Mouse (Mus musculus) intestine, embryonic 14.5 days (tissue): Measurements from ENCODE around the gene Armc9. TPM values are rescaled to one million over a fixed set of nuclear protein-coding genes. Genes with fewer than 3 reads are reported as not detected.

Source experiments
- ATAC-seq: fragments of 200-750 bp; cut with Nextera tagmentation; replicated peaks from 2 replicates; pipeline ENCODE4 v1.8.0; 2017; ENCODE audit warnings: low read depth, moderate number of reproducible peaks, moderate TSS enrichment, moderate library complexity; ENCODE audit not compliant: low FRiP score, low TSS enrichment
- DNase-seq: peaks from one replicate; pipeline ENCODE4 v3.0.0-alpha.2; 2018; ENCODE audit warnings: low spot score
- H3K27ac ChIP-seq: fragments of 300-500 bp; sonication (generic); 2 replicates; pipeline ENCODE4 v1.5.1; 2014; ENCODE audit warnings: low read depth, mild to moderate bottlenecking, control low read depth
- H3K27me3 ChIP-seq: fragments of 300-500 bp; sonication (generic); replicated peaks from 2 replicates; pipeline ENCODE4 v1.6.1; 2014; ENCODE audit warnings: low read length, control low read depth; ENCODE audit not compliant: control insufficient read depth, insufficient read depth
- H3K36me3 ChIP-seq: fragments of 300-500 bp; sonication (generic); 2 replicates; pipeline ENCODE4 v1.6.1; 2014; ENCODE audit warnings: low read length, control low read depth; ENCODE audit not compliant: control insufficient read depth, insufficient read depth
- H3K4me1 ChIP-seq: fragments of 300-500 bp; sonication (generic); replicated peaks from 2 replicates; pipeline ENCODE4 v1.6.1; 2014; ENCODE audit warnings: low read length, control low read depth, mixed read lengths; ENCODE audit not compliant: control insufficient read depth, insufficient read depth
- H3K4me2 ChIP-seq: fragments of 300-500 bp; sonication (generic); 2 replicates; pipeline ENCODE4 v1.6.1; 2014; ENCODE audit warnings: low read length
- H3K4me3 ChIP-seq: fragments of 300-500 bp; sonication (generic); 2 replicates; pipeline ENCODE4 v1.5.1; 2014; ENCODE audit warnings: low read depth, low read length, control low read depth, mixed read lengths
- H3K9ac ChIP-seq: fragments of 300-500 bp; sonication (generic); 2 replicates; pipeline ENCODE4 v1.6.1; 2014; ENCODE audit warnings: mild to moderate bottlenecking, low read length
- H3K9me3 ChIP-seq: fragments of 300-500 bp; sonication (generic); 2 replicates; pipeline ENCODE4 v1.6.1; 2016; ENCODE audit warnings: low read length, control low read depth; ENCODE audit not compliant: control insufficient read depth
- WGBS: fragments of 180-500 bp; shearing (Covaris S2); extraction: QIAGEN DNeasy Blood & Tissue Kit; methylation state at CpG from one replicate; pipeline ENCODE4 v1.1.7; 2014; 5-methylcytosine and 5-hydroxymethylcytosine counted together
- polyA plus RNA-seq: library from polyadenylated mRNA; unstranded; fragments of >200 nt; fragmentation: Nextera tagmentation; extraction: Ambion mirVana; gene quantifications from 2 replicates; pipeline ENCODE4 v1.2.1, GENCODE M21; 2014

Armc9 gene
- polyA plus RNA-seq, 1 experiment from 2014 or later, result 19.1 TPM

GRCm38 (mm10) chr1:86239010-86239409 is 84.4 kb downstream of the Armc9 start:
- no peak overlapping the region for H3K9ac ChIP-seq
- H3K4me1 ChIP-seq, result no peaks in the 10 kb centered on the region
- no peak overlapping the region for H3K4me2 ChIP-seq
- H3K4me3 ChIP-seq, result no peak overlapping the region
- DNase-seq (no peak), ATAC-seq (no peak)
- H3K9me3 ChIP-seq, result no peaks in the 10 kb centered on the region
- WGBS, result 79% methylated on average over 8 of the region's 8 CpGs
- no peak overlapping the region for H3K27ac ChIP-seq
- H3K27me3 ChIP-seq, result no peaks in the 10 kb centered on the region
- H3K36me3 ChIP-seq, result no peaks in the 10 kb centered on the region

- Histone ChIP-seq H3K4me3 (no peak overlapping the region), H3K9me3 (no peaks in the 10 kb centered on the region), H3K4me2 (no peak overlapping the region), H3K27me3 (no peaks in the 10 kb centered on the region), H3K27ac (no peak overlapping the region), H3K36me3 (peaks cover under 1% of the 10 kb centered on the region; the same call in 1 of the 2 replicates), H3K4me1 (no peaks in the 10 kb centered on the region), H3K9ac (no peak overlapping the region)
- WGBS, result 88% methylated on average over 6 of the region's 6 CpGs
- ATAC-seq, result no peak
- DNase-seq, result no peak
Observed at GRCm38 (mm10) chr1:86239871-86240270, 85.3 kb downstream of the Armc9 start.

GRCm38 (mm10) chr1:86240959-86241358 is 86.4 kb downstream of the Armc9 start:
- H3K9me3 ChIP-seq, result no peaks in the 10 kb centered on the region
- H3K4me1 ChIP-seq, result no peaks in the 10 kb centered on the region
- H3K9ac ChIP-seq, result no peak overlapping the region
- H3K27me3 ChIP-seq, result no peaks in the 10 kb centered on the region
- no peak overlapping the region for H3K27ac ChIP-seq
- ATAC-seq (no peak), DNase-seq (no peak)
- peaks cover 4% of the 10 kb centered on the region; the same call in 1 of the 2 replicates for H3K36me3 ChIP-seq
- 34% methylated on average over 2 of the region's 2 CpGs for WGBS
- H3K4me2 ChIP-seq, result no peak overlapping the region
- H3K4me3 ChIP-seq, result no peak overlapping the region

- ATAC-seq (no peak), DNase-seq (no peak)
- Histone ChIP-seq H3K9me3 (no peaks in the 10 kb centered on the region), H3K4me1 (no peaks in the 10 kb centered on the region), H3K27ac (no peak overlapping the region), H3K36me3 (peaks cover 4% of the 10 kb centered on the region; the same call in 1 of the 2 replicates), H3K27me3 (no peaks in the 10 kb centered on the region), H3K9ac (no peak overlapping the region), H3K4me3 (no peak overlapping the region), H3K4me2 (no peak overlapping the region)
- WGBS, result 82% methylated on average over 6 of the region's 6 CpGs
Observed at GRCm38 (mm10) chr1:86243490-86243889, 88.9 kb downstream of the Armc9 start.

- H3K36me3 ChIP-seq, result peaks cover 4% of the 10 kb centered on the region; the same call in 1 of the 2 replicates
- no peak overlapping the region for H3K4me3 ChIP-seq
- no peaks in the 10 kb centered on the region for H3K27me3 ChIP-seq
- no peak overlapping the region for H3K27ac ChIP-seq
- 88% methylated on average over 6 of the region's 6 CpGs for WGBS
- H3K9me3 ChIP-seq, result no peaks in the 10 kb centered on the region
- ATAC-seq, result no peak
- no peak overlapping the region for H3K4me2 ChIP-seq
- H3K4me1 ChIP-seq, result no peaks in the 10 kb centered on the region
- no peak for DNase-seq
- no peak overlapping the region for H3K9ac ChIP-seq
Observed at GRCm38 (mm10) chr1:86245301-86246085, 90.9 kb downstream of the Armc9 start.

GRCm38 (mm10) chr1:86253410-86253809 is 98.8 kb downstream of the Armc9 start:
- ATAC-seq (no peak), DNase-seq (no peak)
- no peaks in the 10 kb centered on the region; the same call in 1 of the 2 replicates for H3K36me3 ChIP-seq
- H3K4me1 ChIP-seq, result no peaks in the 10 kb centered on the region
- H3K4me2 ChIP-seq, result no peak overlapping the region
- no peaks in the 10 kb centered on the region for H3K9me3 ChIP-seq
- H3K4me3 ChIP-seq, result no peak overlapping the region
- no peak overlapping the region for H3K27ac ChIP-seq
- WGBS, result 85% methylated on average over 8 of the region's 8 CpGs
- H3K9ac ChIP-seq, result no peak overlapping the region
- H3K27me3 ChIP-seq, result no peaks in the 10 kb centered on the region

- DNase-seq (no peak), ATAC-seq (no peak)
- Histone ChIP-seq H3K4me3 (no peak overlapping the region), H3K27ac (no peak overlapping the region), H3K4me1 (no peaks in the 10 kb centered on the region), H3K4me2 (no peak overlapping the region), H3K9me3 (no peaks in the 10 kb centered on the region), H3K9ac (no peak overlapping the region), H3K27me3 (no peaks in the 10 kb centered on the region), H3K36me3 (no peaks in the 10 kb centered on the region; the same call in 1 of the 2 replicates)
- 63% methylated on average over 4 of the region's 4 CpGs for WGBS
Observed at GRCm38 (mm10) chr1:86256311-86256710, 101.7 kb downstream of the Armc9 start.

GRCm38 (mm10) chr1:86257228-86257627 is 102.6 kb downstream of the Armc9 start:
- H3K4me3 ChIP-seq, result no peak overlapping the region
- H3K36me3 ChIP-seq, result no peaks in the 10 kb centered on the region; the same call in 1 of the 2 replicates
- WGBS, result 81% methylated on average over 8 of the region's 8 CpGs
- DNase-seq (no peak), ATAC-seq (no peak)
- H3K9me3 ChIP-seq, result no peaks in the 10 kb centered on the region
- H3K27me3 ChIP-seq, result no peaks in the 10 kb centered on the region
- no peak overlapping the region for H3K4me2 ChIP-seq
- no peak overlapping the region for H3K9ac ChIP-seq
- H3K27ac ChIP-seq, result no peak overlapping the region
- no peaks in the 10 kb centered on the region for H3K4me1 ChIP-seq
